Mouse (Mus musculus): ENCODE data around the gene Shd. TPM values are rescaled to one million over a fixed set of nuclear protein-coding genes. Genes with fewer than 3 reads are reported as not detected.

Gene Shd
- total RNA-seq, 1 experiment, result 1.5 TPM

- Histone ChIP-seq H3K9me3 (ENCODE audit: control insufficient read depth, insufficient read depth, low read depth, low read length) (no peaks in the 10 kb centered on the region), H3K4me3 (ENCODE audit: insufficient read depth in 1 of 2, low read depth in 1 of 2, low read length in 2 of 2, poor library complexity in 1 of 2, severe bottlenecking in 1 of 2) (no peak overlapping the region), H3K4me1 (ENCODE audit: control insufficient read depth in 2 of 2, insufficient read depth in 2 of 2, low read length in 2 of 2, poor library complexity in 1 of 2) (peaks cover 2 to 15% of the 10 kb centered on the region in 2 experiments; a peak in 3 of 4 replicates), H3K9ac (ENCODE audit: insufficient read depth, low read depth, low read length, poor library complexity, severe bottlenecking) (no peak overlapping the region), H3K27ac (ENCODE audit: insufficient read depth, low read depth, low read length, poor library complexity, severe bottlenecking) (no peak overlapping the region), H3K36me3 (ENCODE audit: control insufficient read depth, insufficient read depth, low read length, poor library complexity, severe bottlenecking) (peaks cover 14% of the 10 kb centered on the region)
- in situ Hi-C loops (cut with MboI; ENCODE audit: low sequenced_read_pairs in 2 of 2, unreplicated experiment in 2 of 2), result no loop called here
- TF ChIP-seq MAFK (IDR thresholded peaks at IDR 0.05; ENCODE audit: insufficient read depth, low read depth, low read length) (no peak), ZNF384 (IDR thresholded peaks at IDR 0.05; ENCODE audit: low read depth, low read length) (no peak), HCFC1 (IDR thresholded peaks at IDR 0.05; ENCODE audit: borderline replicate concordance, insufficient read depth, low read length) (no peak)
- DNase-seq (ENCODE audit: low read depth, low spot score), result no peak
These were observed 9.5 kb upstream of the Shd start for GRCm38 (mm10) chr17:55960791-55961190.

GRCm38 (mm10) chr17:55961631-55962030 lies 8.6 kb upstream of the Shd start:
- DNase-seq (ENCODE audit: low read depth, low spot score), result no peak
- H3K27ac ChIP-seq (ENCODE audit: insufficient read depth, low read depth, low read length, poor library complexity, severe bottlenecking), result no peak overlapping the region
- H3K4me3 ChIP-seq (ENCODE audit: insufficient read depth in 1 of 2, low read depth in 1 of 2, low read length in 2 of 2, poor library complexity in 1 of 2, severe bottlenecking in 1 of 2), result no peak overlapping the region
- no peaks in the 10 kb centered on the region for H3K9me3 ChIP-seq (ENCODE audit: control insufficient read depth, insufficient read depth, low read depth, low read length)
- peaks cover 17% of the 10 kb centered on the region for H3K36me3 ChIP-seq (ENCODE audit: control insufficient read depth, insufficient read depth, low read length, poor library complexity, severe bottlenecking)
- H3K9ac ChIP-seq (ENCODE audit: insufficient read depth, low read depth, low read length, poor library complexity, severe bottlenecking), result no peak overlapping the region
- H3K4me1 ChIP-seq (ENCODE audit: control insufficient read depth in 2 of 2, insufficient read depth in 2 of 2, low read length in 2 of 2, poor library complexity in 1 of 2), result peaks cover 2 to 12% of the 10 kb centered on the region in 2 experiments; a peak in 2 of 4 replicates
- TF ChIP-seq HCFC1 (IDR thresholded peaks at IDR 0.05; ENCODE audit: borderline replicate concordance, insufficient read depth, low read length) (no peak), ZC3H11A (IDR thresholded peaks at IDR 0.05; ENCODE audit: borderline replicate concordance, low read depth, low read length) (no peak), MAFK (IDR thresholded peaks at IDR 0.05; ENCODE audit: insufficient read depth, low read depth, low read length) (no peak), CHD2 (IDR thresholded peaks at IDR 0.05; ENCODE audit: low read depth, low read length) (no peak), ZNF384 (IDR thresholded peaks at IDR 0.05; ENCODE audit: low read depth, low read length) (no peak)
- in situ Hi-C loops (cut with MboI; ENCODE audit: low sequenced_read_pairs in 2 of 2, unreplicated experiment in 2 of 2), result no loop called here

GRCm38 (mm10) chr17:55963171-55963570 lies 7.1 kb upstream of the Shd start:
- H3K36me3 ChIP-seq (ENCODE audit: control insufficient read depth, insufficient read depth, low read length, poor library complexity, severe bottlenecking), result peaks cover 28% of the 10 kb centered on the region
- DNase-seq (ENCODE audit: low read depth, low spot score), result no peak

GRCm38 (mm10) chr17:55964496-55964895 lies 5.8 kb upstream of the Shd start:
- H3K9ac ChIP-seq (ENCODE audit: insufficient read depth, low read depth, low read length, poor library complexity, severe bottlenecking), result no peak overlapping the region
- H3K27ac ChIP-seq (ENCODE audit: insufficient read depth, low read depth, low read length, poor library complexity, severe bottlenecking), result no peak overlapping the region
- H3K4me3 ChIP-seq (ENCODE audit: insufficient read depth in 1 of 2, low read depth in 1 of 2, low read length in 2 of 2, poor library complexity in 1 of 2, severe bottlenecking in 1 of 2), result no peak overlapping the region
- peaks cover 28% of the 10 kb centered on the region for H3K36me3 ChIP-seq (ENCODE audit: control insufficient read depth, insufficient read depth, low read length, poor library complexity, severe bottlenecking)
- no peak for DNase-seq (ENCODE audit: low read depth, low spot score)
- in situ Hi-C loops (cut with MboI; ENCODE audit: low sequenced_read_pairs in 2 of 2, unreplicated experiment in 2 of 2), result no loop called here
- peaks cover 1 to 10% of the 10 kb centered on the region in 2 experiments; a peak in 2 of 4 replicates for H3K4me1 ChIP-seq (ENCODE audit: control insufficient read depth in 2 of 2, insufficient read depth in 2 of 2, low read length in 2 of 2, poor library complexity in 1 of 2)
- no peaks in the 10 kb centered on the region for H3K9me3 ChIP-seq (ENCODE audit: control insufficient read depth, insufficient read depth, low read depth, low read length)
- no peak for TF ChIP-seq HCFC1 (IDR thresholded peaks at IDR 0.05; ENCODE audit: borderline replicate concordance, insufficient read depth, low read length)
- TF ChIP-seq MAFK (IDR thresholded peaks at IDR 0.05; ENCODE audit: insufficient read depth, low read depth, low read length), result no peak
- no peak for TF ChIP-seq ZNF384 (IDR thresholded peaks at IDR 0.05; ENCODE audit: low read depth, low read length)
- TF ChIP-seq ZC3H11A (IDR thresholded peaks at IDR 0.05; ENCODE audit: borderline replicate concordance, low read depth, low read length), result no peak
- no peak for TF ChIP-seq CHD2 (IDR thresholded peaks at IDR 0.05; ENCODE audit: low read depth, low read length)

More at GRCm38 (mm10) chr17:55963171-55963570, 7.1 kb upstream of the Shd start:
- Histone ChIP-seq H3K9ac (ENCODE audit: insufficient read depth, low read depth, low read length, poor library complexity, severe bottlenecking) (no peak overlapping the region), H3K27ac (ENCODE audit: insufficient read depth, low read depth, low read length, poor library complexity, severe bottlenecking) (no peak overlapping the region), H3K9me3 (ENCODE audit: control insufficient read depth, insufficient read depth, low read depth, low read length) (no peaks in the 10 kb centered on the region), H3K4me1 (ENCODE audit: control insufficient read depth in 2 of 2, insufficient read depth in 2 of 2, low read length in 2 of 2, poor library complexity in 1 of 2) (peaks cover 2 to 10% of the 10 kb centered on the region in 2 experiments; a peak in 2 of 4 replicates), H3K4me3 (ENCODE audit: insufficient read depth in 1 of 2, low read depth in 1 of 2, low read length in 2 of 2, poor library complexity in 1 of 2, severe bottlenecking in 1 of 2) (no peak overlapping the region)
- TF ChIP-seq MAFK (IDR thresholded peaks at IDR 0.05; ENCODE audit: insufficient read depth, low read depth, low read length) (no peak), ZNF384 (IDR thresholded peaks at IDR 0.05; ENCODE audit: low read depth, low read length) (no peak), CHD2 (IDR thresholded peaks at IDR 0.05; ENCODE audit: low read depth, low read length) (no peak), ZC3H11A (IDR thresholded peaks at IDR 0.05; ENCODE audit: borderline replicate concordance, low read depth, low read length) (no peak), HCFC1 (IDR thresholded peaks at IDR 0.05; ENCODE audit: borderline replicate concordance, insufficient read depth, low read length) (no peak)
- in situ Hi-C loops (cut with MboI; ENCODE audit: low sequenced_read_pairs in 2 of 2, unreplicated experiment in 2 of 2), result no loop called here

GRCm38 (mm10) chr17:55964996-55965395 lies 5.3 kb upstream of the Shd start:
- Histone ChIP-seq H3K4me3 (ENCODE audit: insufficient read depth in 1 of 2, low read depth in 1 of 2, low read length in 2 of 2, poor library complexity in 1 of 2, severe bottlenecking in 1 of 2) (no peak overlapping the region), H3K9ac (ENCODE audit: insufficient read depth, low read depth, low read length, poor library complexity, severe bottlenecking) (no peak overlapping the region), H3K36me3 (ENCODE audit: control insufficient read depth, insufficient read depth, low read length, poor library complexity, severe bottlenecking) (peaks cover 28% of the 10 kb centered on the region), H3K27ac (ENCODE audit: insufficient read depth, low read depth, low read length, poor library complexity, severe bottlenecking) (no peak overlapping the region), H3K9me3 (ENCODE audit: control insufficient read depth, insufficient read depth, low read depth, low read length) (no peaks in the 10 kb centered on the region), H3K4me1 (ENCODE audit: control insufficient read depth in 2 of 2, insufficient read depth in 2 of 2, low read length in 2 of 2, poor library complexity in 1 of 2) (peaks cover 0 to 9% of the 10 kb centered on the region in 2 experiments; a peak in 2 of 4 replicates)
- TF ChIP-seq HCFC1 (IDR thresholded peaks at IDR 0.05; ENCODE audit: borderline replicate concordance, insufficient read depth, low read length) (no peak), ZC3H11A (IDR thresholded peaks at IDR 0.05; ENCODE audit: borderline replicate concordance, low read depth, low read length) (no peak), ZNF384 (IDR thresholded peaks at IDR 0.05; ENCODE audit: low read depth, low read length) (no peak), CHD2 (IDR thresholded peaks at IDR 0.05; ENCODE audit: low read depth, low read length) (no peak), MAFK (IDR thresholded peaks at IDR 0.05; ENCODE audit: insufficient read depth, low read depth, low read length) (no peak)
- in situ Hi-C loops (cut with MboI; ENCODE audit: low sequenced_read_pairs in 2 of 2, unreplicated experiment in 2 of 2), result no loop called here
- DNase-seq (ENCODE audit: low read depth, low spot score), result no peak
